Mouse (Mus musculus) frontal cortex, adult 2 months (tissue): Measurements from ENCODE around the gene Hivep2. TPM values are rescaled to one million over a fixed set of nuclear protein-coding genes. Genes with fewer than 3 reads are reported as not detected.
A peak's percentile ranks its signal among the peaks of the same experiment; 100 is the strongest.

Experiments used
- DNase-seq, 2 experiments: peaks; one replicate each; pipeline ENCODE4 v3.0.0; 2022; ENCODE audit warnings: low spot score in 1 of 2; ENCODE audit errors: extremely low spot score in 1 of 2
- polyA plus RNA-seq: library from polyadenylated mRNA; depleted of rRNA; stranded (reverse); fragments of >200 nt; gene quantifications from 2 replicates; pipeline ENCODE4 v1.2.3, GENCODE M21; 2012

Gene Hivep2
- polyA plus RNA-seq, 1 experiment, result 102 TPM

- no peak for DNase-seq
Measured at GRCm38 (mm10) chr10:13970321-13970720, 4.4 kb downstream of the Hivep2 start.

GRCm38 (mm10) chr10:13971268-13971667 lies 5.4 kb downstream of the Hivep2 start:
- DNase-seq, result no peak

- DNase-seq, result peak in 1 of 2 experiments; percentile 53
Measured at GRCm38 (mm10) chr10:13973563-13974179, 7.8 kb downstream of the Hivep2 start.

- no peak for DNase-seq
Measured at GRCm38 (mm10) chr10:13974472-13974871, 8.6 kb downstream of the Hivep2 start.

GRCm38 (mm10) chr10:13975861-13976260 lies 10.0 kb downstream of the Hivep2 start:
- no peak for DNase-seq

- DNase-seq, result no peak
Measured at GRCm38 (mm10) chr10:13976267-13976666, 10.4 kb downstream of the Hivep2 start.

- no peak for DNase-seq
Measured at GRCm38 (mm10) chr10:13982271-13982670, 16.4 kb downstream of the Hivep2 start.

- peak; percentile 28 to 70 for DNase-seq
Measured at GRCm38 (mm10) chr10:13982769-13983381, 17.0 kb downstream of the Hivep2 start.

- no peak for DNase-seq
Measured at GRCm38 (mm10) chr10:13983631-13984030, 17.8 kb downstream of the Hivep2 start.

GRCm38 (mm10) chr10:13984233-13984632 lies 18.4 kb downstream of the Hivep2 start:
- DNase-seq, result no peak

- no peak for DNase-seq
Measured at GRCm38 (mm10) chr10:13986539-13986938, 20.7 kb downstream of the Hivep2 start.

- no peak for DNase-seq
Measured at GRCm38 (mm10) chr10:13987336-13987735, 21.5 kb downstream of the Hivep2 start.

GRCm38 (mm10) chr10:13988280-13988679 lies 22.4 kb downstream of the Hivep2 start:
- DNase-seq, result no peak

- no peak for DNase-seq
Measured at GRCm38 (mm10) chr10:13988757-13989156, 22.9 kb downstream of the Hivep2 start.

- no peak for DNase-seq
Measured at GRCm38 (mm10) chr10:13990842-13991241, 25.0 kb downstream of the Hivep2 start.

- no peak for DNase-seq
Measured at GRCm38 (mm10) chr10:13993411-13993810, 27.5 kb downstream of the Hivep2 start.

- no peak for DNase-seq
Measured at GRCm38 (mm10) chr10:13997336-13997735, 31.5 kb downstream of the Hivep2 start.

GRCm38 (mm10) chr10:14004769-14005517 lies 39.1 kb downstream of the Hivep2 start:
- no peak for DNase-seq

- DNase-seq, result no peak
Measured at GRCm38 (mm10) chr10:14009721-14010120, 43.8 kb downstream of the Hivep2 start.

- DNase-seq, result peak in 1 of 2 experiments; percentile 18
Measured at GRCm38 (mm10) chr10:14016287-14016970, 50.6 kb downstream of the Hivep2 start.

- DNase-seq, result no peak
Measured at GRCm38 (mm10) chr10:14017338-14017737, 51.5 kb downstream of the Hivep2 start.
